Mouse (Mus musculus): ENCODE measurements around the gene Spsb2.
"Not testable (repeated sequence)": the region's sequence is repeated elsewhere in the genome, so short reads cannot be mapped to it uniquely, and the experiment has no call there.

Gene Spsb2

GRCm38 (mm10) chr6:124802400-124802799 is 6.1 kb upstream of the Spsb2 start:
- not testable (repeated sequence) for DNase-seq (ENCODE audit: low read depth, low spot score)

GRCm38 (mm10) chr6:124803061-124803460 is 5.4 kb upstream of the Spsb2 start:
- no peak for DNase-seq (ENCODE audit: low read depth, low spot score)

GRCm38 (mm10) chr6:124803691-124804090 is 4.8 kb upstream of the Spsb2 start:
- DNase-seq (ENCODE audit: low read depth, low spot score), result not testable (repeated sequence)

- no peak for DNase-seq (ENCODE audit: low read depth, low spot score)
These were observed 4.1 kb upstream of the Spsb2 start for GRCm38 (mm10) chr6:124804341-124804740.

GRCm38 (mm10) chr6:124805341-124806321 is 2.8 kb upstream of the Spsb2 start:
- peak; percentile 91 for DNase-seq (ENCODE audit: low read depth, low spot score)

- no peak for DNase-seq (ENCODE audit: low read depth, low spot score)
These were observed 1.9 kb upstream of the Spsb2 start for GRCm38 (mm10) chr6:124806446-124807140.

- DNase-seq (ENCODE audit: low read depth, low spot score), result no peak
These were observed 1.1 kb upstream of the Spsb2 start for GRCm38 (mm10) chr6:124807366-124807765.

- no peak for DNase-seq (ENCODE audit: low read depth, low spot score)
These were observed 489 bp upstream of the Spsb2 start for GRCm38 (mm10) chr6:124807986-124808357.

GRCm38 (mm10) chr6:124809052-124809774 is 752 bp downstream of the Spsb2 start:
- peak; percentile 86 for DNase-seq (ENCODE audit: low read depth, low spot score)

GRCm38 (mm10) chr6:124809775-124810538 is 1.5 kb downstream of the Spsb2 start:
- no peak for DNase-seq (ENCODE audit: low read depth, low spot score)

GRCm38 (mm10) chr6:124810566-124811402 is 2.3 kb downstream of the Spsb2 start:
- not testable (repeated sequence) for DNase-seq (ENCODE audit: low read depth, low spot score)

GRCm38 (mm10) chr6:124811403-124811665 is 2.9 kb downstream of the Spsb2 start:
- DNase-seq (ENCODE audit: low read depth, low spot score), result no peak

GRCm38 (mm10) chr6:124811701-124812560 is 3.5 kb downstream of the Spsb2 start:
- no peak for DNase-seq (ENCODE audit: low read depth, low spot score)

GRCm38 (mm10) chr6:124812848-124813247 is 4.4 kb downstream of the Spsb2 start:
- DNase-seq (ENCODE audit: low read depth, low spot score), result no peak

- peak; percentile 75 for DNase-seq (ENCODE audit: low read depth, low spot score)
These were observed 5.0 kb downstream of the Spsb2 start for GRCm38 (mm10) chr6:124813496-124813895.

- peak; percentile 89 for DNase-seq (ENCODE audit: low read depth, low spot score)
These were observed 5.5 kb downstream of the Spsb2 start, which contains the start of gene Tpi1 for GRCm38 (mm10) chr6:124813933-124814332. Gene Tpi1 (minus strand): TSS chr6:124814296.

- no peak for DNase-seq (ENCODE audit: low read depth, low spot score)
These were observed 6.0 kb downstream of the Spsb2 start for GRCm38 (mm10) chr6:124814448-124814847.

GRCm38 (mm10) chr6:124814858-124815774 is 6.7 kb downstream of the Spsb2 start:
- DNase-seq (ENCODE audit: low read depth, low spot score), result no peak

Data from mesoderm, embryonic 11.5 days (tissue).